Mouse (Mus musculus): Measurements from ENCODE around the gene Fam198b. TPM values are rescaled to one million over a fixed set of nuclear protein-coding genes. Genes with fewer than 3 reads are reported as not detected.

Fam198b gene
- 9.0 and 10.3 TPM in 2 replicates for polyA plus RNA-seq (2015; fragmentation: Nextera tagmentation; extraction: Ambion mirVana)

DNA sequence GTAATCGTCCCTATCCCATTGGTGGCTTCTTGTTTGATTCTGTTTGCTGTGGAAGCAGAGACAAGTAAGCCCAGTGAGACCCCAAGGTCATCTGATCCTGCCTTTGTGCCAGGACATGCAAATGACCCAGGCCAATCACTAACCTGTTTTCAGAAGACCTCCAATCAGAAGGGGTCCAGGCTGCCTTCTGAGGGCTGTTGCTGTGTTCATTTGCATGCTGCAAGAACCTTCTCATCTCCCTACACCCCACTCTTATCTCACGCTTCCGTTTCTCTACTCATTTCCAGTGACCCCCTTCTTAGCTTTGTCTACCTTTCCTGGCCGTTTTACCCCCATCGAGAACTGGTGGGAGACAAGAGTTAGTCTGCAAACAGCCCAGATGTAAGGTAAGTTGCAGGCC, at the start of gene Fam198b:
Gene Fam198b (plus strand): TSS at position 229 of the 400 bp plus-strand sequence.
- H3K4me2 ChIP-seq, result peak within 1 kb of the TSS; percentile 43
- peaks cover 18% of the 10 kb centered on the region for H3K4me1 ChIP-seq
- no peaks in the 10 kb centered on the region for H3K9me3 ChIP-seq
- no peak within 1 kb of the TSS for H3K27ac ChIP-seq
- no peak for ATAC-seq (ENCODE audit: insufficient number of reproducible peaks, insufficient read depth, low FRiP score, low TSS enrichment, low read depth)
- H3K9ac ChIP-seq, result no peak within 1 kb of the TSS
- no peaks in the 10 kb centered on the region for H3K36me3 ChIP-seq
- 61% methylated on average over 5 of the region's 5 CpGs for WGBS
- peak within 1 kb of the TSS; percentile 14; the same call in 1 of the 2 replicates for H3K4me3 ChIP-seq
- H3K27me3 ChIP-seq, result no peaks in the 10 kb centered on the region

DNA sequence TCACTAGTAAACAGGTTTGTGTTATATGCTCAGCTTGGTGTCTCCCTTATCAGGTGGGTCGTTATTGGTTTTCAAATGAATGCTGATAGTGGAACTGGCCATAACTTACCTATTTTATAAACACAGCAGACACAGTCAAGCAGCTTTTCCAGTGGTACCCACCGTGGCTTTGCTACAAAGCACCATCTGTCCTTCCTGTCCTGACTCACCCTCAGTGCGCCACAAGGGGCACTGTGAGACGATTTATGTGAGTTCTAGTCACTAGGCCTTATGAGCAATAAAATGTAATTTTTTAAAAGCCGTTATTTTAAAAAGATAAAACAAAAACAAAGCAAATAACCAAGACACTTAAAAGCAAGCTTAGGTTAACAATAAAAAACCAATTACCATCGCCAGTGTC, 45.6 kb upstream of the Fam198b start:
- WGBS, result 59% methylated on average over 6 of the region's 6 CpGs
- Histone ChIP-seq H3K4me1 (peaks cover 2% of the 10 kb centered on the region; the same call in 1 of the 2 replicates), H3K9ac (no peak overlapping the region), H3K4me3 (no peak overlapping the region), H3K4me2 (no peak overlapping the region), H3K27ac (no peak overlapping the region), H3K36me3 (no peaks in the 10 kb centered on the region), H3K27me3 (no peaks in the 10 kb centered on the region), H3K9me3 (no peaks in the 10 kb centered on the region)
- ATAC-seq (ENCODE audit: insufficient number of reproducible peaks, insufficient read depth, low FRiP score, low TSS enrichment, low read depth), result no peak

DNA sequence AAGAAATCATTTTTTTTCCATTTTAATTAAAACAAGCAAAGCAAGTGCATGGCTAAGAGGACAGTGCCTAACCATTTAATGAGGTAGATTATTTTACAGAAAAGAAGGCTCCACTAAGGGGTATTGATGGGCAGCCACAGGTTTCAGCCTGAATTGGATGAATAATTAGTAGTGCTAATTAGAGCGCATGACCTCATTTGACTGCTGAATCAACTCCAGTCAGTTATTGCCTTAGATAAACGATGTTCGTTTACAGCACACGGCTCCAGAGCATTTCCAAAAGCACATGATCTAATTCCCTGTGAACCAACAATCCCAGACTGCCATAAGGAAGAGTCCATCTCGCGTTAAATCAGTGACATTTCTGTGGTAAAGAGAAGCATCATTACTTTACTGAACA, 42.9 kb upstream of the Fam198b start:
- H3K4me1 ChIP-seq, result peaks cover 2% of the 10 kb centered on the region; the same call in 1 of the 2 replicates
- H3K36me3 ChIP-seq, result no peaks in the 10 kb centered on the region
- WGBS, result 82% methylated on average over 6 of the region's 6 CpGs
- H3K9ac ChIP-seq, result no peak overlapping the region
- no peak for ATAC-seq (ENCODE audit: insufficient number of reproducible peaks, insufficient read depth, low FRiP score, low TSS enrichment, low read depth)
- peak overlapping the region; percentile 71 for H3K4me2 ChIP-seq
- H3K4me3 ChIP-seq, result peak overlapping the region; percentile 59
- no peak overlapping the region for H3K27ac ChIP-seq
- H3K27me3 ChIP-seq, result no peaks in the 10 kb centered on the region
- no peaks in the 10 kb centered on the region for H3K9me3 ChIP-seq

DNA sequence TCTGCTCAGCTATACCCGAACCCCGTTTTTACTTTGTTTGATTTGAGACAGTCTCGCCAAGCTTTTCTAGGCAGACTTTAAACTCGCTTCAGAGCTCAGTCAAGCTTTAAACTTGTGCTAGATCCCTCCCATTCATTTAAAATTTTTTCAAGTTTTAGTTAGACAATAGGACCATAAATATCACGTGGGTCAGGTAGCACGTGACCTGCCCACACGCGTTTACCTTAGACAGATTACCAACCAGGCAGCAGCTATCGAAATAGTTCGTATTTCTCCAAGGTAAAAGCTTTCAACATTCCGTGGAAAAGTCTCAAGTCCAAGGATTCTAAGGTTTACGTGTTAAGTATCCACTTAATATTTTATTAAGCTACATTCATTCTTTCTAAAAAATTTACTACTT, 42.2 kb upstream of the Fam198b start:
- peak overlapping the region; percentile 77; the same call in 1 of the 2 replicates for H3K27ac ChIP-seq
- H3K4me1 ChIP-seq, result peaks cover 2% of the 10 kb centered on the region; the same call in 1 of the 2 replicates
- H3K4me3 ChIP-seq, result peak overlapping the region; percentile 59
- H3K36me3 ChIP-seq, result no peaks in the 10 kb centered on the region
- no peaks in the 10 kb centered on the region for H3K27me3 ChIP-seq
- H3K9me3 ChIP-seq, result no peaks in the 10 kb centered on the region
- peak; percentile 69; the same call in 1 of the 2 replicates for ATAC-seq (ENCODE audit: insufficient number of reproducible peaks, insufficient read depth, low FRiP score, low TSS enrichment, low read depth)
- peak overlapping the region; percentile 76 for H3K9ac ChIP-seq
- peak overlapping the region; percentile 71 for H3K4me2 ChIP-seq
- WGBS, result 8% methylated on average over 12 of the region's 12 CpGs

DNA sequence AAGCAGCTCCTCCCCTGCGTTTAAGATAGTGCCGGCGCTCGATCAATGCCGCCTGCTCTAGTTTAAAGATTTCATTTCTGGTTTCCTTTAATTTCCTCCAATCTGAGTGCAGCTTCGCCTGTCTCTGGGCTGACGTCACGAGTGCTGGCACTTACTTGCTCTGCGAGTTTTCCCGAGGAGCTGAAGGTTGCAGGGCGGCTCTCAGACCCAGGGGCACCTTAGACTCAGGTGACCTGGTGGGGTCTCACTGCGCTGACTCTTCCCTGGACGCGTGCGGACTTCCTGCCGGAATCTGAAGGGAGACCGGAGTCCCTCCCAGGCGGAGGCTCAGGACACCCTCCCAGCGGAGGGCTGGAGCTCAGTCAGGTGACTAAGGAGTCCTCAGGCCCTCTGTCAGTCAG, 41.7 kb upstream of the Fam198b start:
- Histone ChIP-seq H3K9ac (peak overlapping the region; percentile 76), H3K9me3 (no peaks in the 10 kb centered on the region), H3K4me3 (peak overlapping the region; percentile 59), H3K4me1 (peaks cover 2% of the 10 kb centered on the region; the same call in 1 of the 2 replicates), H3K36me3 (no peaks in the 10 kb centered on the region), H3K27me3 (no peaks in the 10 kb centered on the region), H3K4me2 (peak overlapping the region; percentile 71), H3K27ac (peak overlapping the region; percentile 77)
- under 1% methylated on average over 19 of the region's 19 CpGs for WGBS
- peak; percentile 86 for ATAC-seq (ENCODE audit: insufficient number of reproducible peaks, insufficient read depth, low FRiP score, low TSS enrichment, low read depth)

DNA sequence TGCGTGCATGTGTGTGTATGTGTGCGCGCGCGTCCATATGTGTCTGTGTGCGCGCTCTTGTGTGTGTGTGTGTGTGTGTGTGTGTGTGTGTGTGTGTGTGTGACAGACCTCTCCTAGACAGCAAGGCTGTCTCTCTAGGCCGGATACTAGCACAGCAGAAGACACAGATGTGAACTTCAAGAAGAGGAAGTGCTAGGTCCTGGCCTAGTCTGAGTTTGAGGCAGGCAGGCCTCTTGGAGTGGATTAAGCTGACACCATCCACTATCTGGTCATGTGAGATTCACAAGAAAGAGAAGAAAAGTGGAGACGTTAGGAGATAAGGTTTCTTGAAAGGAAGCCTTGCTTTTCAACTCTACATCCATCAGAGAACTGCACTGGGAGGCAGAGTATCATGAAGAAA, 40.3 kb upstream of the Fam198b start:
- no peak for ATAC-seq (ENCODE audit: insufficient number of reproducible peaks, insufficient read depth, low FRiP score, low TSS enrichment, low read depth)
- no peaks in the 10 kb centered on the region for H3K4me1 ChIP-seq
- H3K9ac ChIP-seq, result no peak overlapping the region
- no peaks in the 10 kb centered on the region for H3K27me3 ChIP-seq
- no peak overlapping the region for H3K4me3 ChIP-seq
- no peak overlapping the region for H3K4me2 ChIP-seq
- WGBS, result 88% methylated on average over 9 of the region's 9 CpGs
- no peaks in the 10 kb centered on the region for H3K9me3 ChIP-seq
- H3K27ac ChIP-seq, result no peak overlapping the region
- H3K36me3 ChIP-seq, result no peaks in the 10 kb centered on the region

DNA sequence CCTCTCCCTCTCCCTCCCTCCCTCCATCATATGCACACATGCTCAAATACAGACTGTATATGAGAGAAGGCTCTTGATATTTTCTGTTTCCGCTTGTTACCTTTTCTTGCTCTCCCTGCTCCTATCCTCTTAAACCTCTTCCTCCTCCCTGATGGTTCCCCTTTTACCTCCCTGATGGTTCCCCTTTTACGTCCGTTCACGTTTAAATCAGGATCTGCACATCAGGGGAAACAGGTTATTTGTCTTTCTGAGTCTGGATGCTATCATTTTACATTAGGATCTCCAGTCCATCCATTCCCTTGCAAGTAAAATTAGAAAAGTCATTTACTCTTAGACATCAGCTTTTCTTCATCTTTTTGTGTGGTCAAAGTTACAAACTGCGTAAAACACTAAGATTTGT, 37.7 kb upstream of the Fam198b start:
- H3K27ac ChIP-seq, result no peak overlapping the region
- 72% methylated on average over 5 of the region's 5 CpGs for WGBS

DNA sequence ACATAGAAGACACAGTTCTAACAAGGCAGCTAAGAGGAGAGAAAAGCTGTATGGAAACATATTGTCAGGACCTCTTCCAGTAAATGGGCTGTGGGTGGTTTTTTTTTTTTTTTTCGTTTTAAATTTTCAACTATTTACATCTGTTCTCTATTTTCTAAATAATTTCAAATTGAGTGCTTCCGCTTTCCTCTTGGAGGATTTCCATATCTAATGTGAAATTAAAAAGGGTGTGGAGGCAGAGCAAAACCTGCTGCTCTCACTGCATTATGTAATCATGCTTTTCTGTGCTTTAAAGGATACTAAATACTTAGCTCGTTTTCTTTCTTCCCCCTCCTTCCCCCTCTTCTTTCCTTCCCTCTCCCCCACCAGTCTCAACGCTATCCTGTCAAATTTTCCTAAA, 35.5 kb upstream of the Fam198b start:
- no peak overlapping the region for H3K4me2 ChIP-seq
- no peak overlapping the region for H3K27ac ChIP-seq
- WGBS, result 19% methylated on average over 4 of the region's 4 CpGs
- H3K4me1 ChIP-seq, result no peaks in the 10 kb centered on the region
- no peak for ATAC-seq (ENCODE audit: insufficient number of reproducible peaks, insufficient read depth, low FRiP score, low TSS enrichment, low read depth)
- no peaks in the 10 kb centered on the region for H3K9me3 ChIP-seq
- no peaks in the 10 kb centered on the region for H3K36me3 ChIP-seq
- H3K27me3 ChIP-seq, result no peaks in the 10 kb centered on the region
- no peak overlapping the region for H3K4me3 ChIP-seq
- H3K9ac ChIP-seq, result no peak overlapping the region

More for the DNA sequence above, 37.7 kb upstream of the Fam198b start:
- Histone ChIP-seq H3K4me3 (no peak overlapping the region), H3K4me2 (no peak overlapping the region), H3K4me1 (no peaks in the 10 kb centered on the region), H3K27me3 (no peaks in the 10 kb centered on the region), H3K9ac (no peak overlapping the region), H3K9me3 (no peaks in the 10 kb centered on the region), H3K36me3 (no peaks in the 10 kb centered on the region)
- ATAC-seq (ENCODE audit: insufficient number of reproducible peaks, insufficient read depth, low FRiP score, low TSS enrichment, low read depth), result no peak

DNA sequence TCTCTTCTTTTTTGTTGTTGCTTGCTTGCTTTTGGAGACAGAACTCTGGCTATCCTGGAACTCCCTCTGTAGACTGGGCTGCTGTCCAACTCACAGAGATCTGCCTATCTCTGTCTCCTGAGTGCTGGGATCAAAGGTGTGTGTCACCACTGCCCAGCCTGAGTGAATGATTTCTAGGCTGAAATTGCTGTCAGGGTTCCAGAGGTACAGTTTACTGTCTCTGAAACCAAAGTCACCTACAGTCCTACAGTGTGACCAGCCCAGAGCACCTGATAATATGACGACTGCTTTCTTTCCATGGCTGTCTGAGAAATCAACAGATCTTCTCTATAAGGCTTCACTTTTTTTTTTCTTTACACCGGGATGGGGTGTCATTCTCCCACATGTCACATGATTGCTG, 34.7 kb upstream of the Fam198b start:
- no peak for ATAC-seq (ENCODE audit: insufficient number of reproducible peaks, insufficient read depth, low FRiP score, low TSS enrichment, low read depth)
- H3K36me3 ChIP-seq, result no peaks in the 10 kb centered on the region
- no peak overlapping the region for H3K4me2 ChIP-seq
- no peak overlapping the region for H3K9ac ChIP-seq
- H3K27ac ChIP-seq, result no peak overlapping the region
- WGBS, result 86% methylated on average over 2 of the region's 2 CpGs
- no peaks in the 10 kb centered on the region for H3K9me3 ChIP-seq
- H3K27me3 ChIP-seq, result no peaks in the 10 kb centered on the region
- H3K4me1 ChIP-seq, result no peaks in the 10 kb centered on the region
- H3K4me3 ChIP-seq, result no peak overlapping the region

DNA sequence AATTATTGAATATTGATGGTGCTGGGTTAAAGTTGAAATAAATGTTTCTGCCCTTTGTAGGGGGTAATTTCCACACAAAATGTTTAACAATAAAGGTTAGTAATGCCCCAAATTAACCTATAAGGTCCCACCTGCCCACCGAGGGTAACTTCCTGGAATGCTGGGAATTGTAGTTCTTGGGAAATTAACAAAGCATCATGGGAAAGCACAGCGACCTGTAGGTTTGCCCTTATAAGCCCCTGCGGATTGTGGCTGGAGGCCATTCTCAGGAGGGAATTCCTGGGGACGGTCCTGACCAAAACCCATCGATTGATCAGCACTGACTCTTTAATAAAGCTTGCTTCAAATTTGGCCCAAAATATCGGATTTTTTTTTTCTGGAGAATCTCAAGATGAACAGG, 33.7 kb upstream of the Fam198b start:
- H3K4me1 ChIP-seq, result no peaks in the 10 kb centered on the region
- H3K4me2 ChIP-seq, result no peak overlapping the region
- WGBS, result 30% methylated on average over 6 of the region's 6 CpGs
- ATAC-seq (ENCODE audit: insufficient number of reproducible peaks, insufficient read depth, low FRiP score, low TSS enrichment, low read depth), result no peak
- H3K9me3 ChIP-seq, result no peaks in the 10 kb centered on the region
- no peaks in the 10 kb centered on the region for H3K36me3 ChIP-seq
- no peak overlapping the region for H3K9ac ChIP-seq
- H3K27ac ChIP-seq, result no peak overlapping the region
- no peaks in the 10 kb centered on the region for H3K27me3 ChIP-seq
- no peak overlapping the region for H3K4me3 ChIP-seq

DNA sequence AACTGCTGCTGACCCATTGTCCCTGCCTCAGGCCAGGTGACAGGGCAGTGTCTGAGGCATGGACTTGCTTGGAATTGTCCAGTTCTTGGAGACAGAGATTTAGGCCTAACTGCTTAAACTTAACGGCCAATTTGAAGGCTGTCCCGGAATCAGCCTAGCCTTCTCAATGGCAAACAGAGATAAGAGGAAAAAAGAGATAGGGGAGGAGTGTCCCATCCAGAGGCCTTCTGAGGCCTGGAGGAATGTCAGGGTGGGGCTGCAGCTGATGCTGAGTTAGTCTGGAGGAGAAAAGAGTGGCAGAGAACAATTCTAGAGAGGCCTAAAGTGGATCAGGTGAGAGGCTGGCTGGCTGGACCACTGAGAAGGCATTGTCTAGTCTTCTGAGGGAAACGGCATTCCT, 32.2 kb upstream of the Fam198b start:
- H3K27ac ChIP-seq, result no peak overlapping the region
- no peak overlapping the region for H3K4me3 ChIP-seq
- no peak overlapping the region for H3K4me2 ChIP-seq
- 76% methylated on average over 3 of the region's 3 CpGs for WGBS
- H3K9ac ChIP-seq, result no peak overlapping the region
- no peaks in the 10 kb centered on the region for H3K4me1 ChIP-seq
- H3K36me3 ChIP-seq, result no peaks in the 10 kb centered on the region
- H3K9me3 ChIP-seq, result no peaks in the 10 kb centered on the region
- H3K27me3 ChIP-seq, result no peaks in the 10 kb centered on the region
- ATAC-seq (ENCODE audit: insufficient number of reproducible peaks, insufficient read depth, low FRiP score, low TSS enrichment, low read depth), result no peak

DNA sequence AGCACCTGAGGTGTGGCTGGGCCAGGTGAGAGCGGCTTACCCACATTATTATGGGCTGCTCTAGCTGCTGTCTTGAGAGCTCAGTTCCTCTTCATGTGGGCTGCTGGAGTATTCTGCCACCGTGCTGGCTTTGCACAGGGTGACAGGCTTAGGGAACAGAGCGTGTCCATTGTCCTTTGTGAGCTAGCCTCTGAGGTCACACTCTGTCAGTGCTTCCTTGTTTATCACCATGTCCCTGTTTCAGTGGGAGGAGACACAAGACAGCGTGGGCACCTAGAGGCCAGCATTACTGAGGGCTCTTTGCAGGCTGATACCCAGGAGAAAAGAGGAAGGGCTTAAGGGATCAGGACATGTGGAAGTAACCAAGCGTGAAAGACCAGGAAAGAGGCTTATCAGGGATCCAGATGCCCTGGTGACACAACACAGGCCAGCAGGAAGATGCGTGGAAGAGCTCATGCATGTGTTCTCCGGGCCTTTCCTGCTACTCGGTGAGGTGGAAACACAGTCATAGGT, 31.6 kb upstream of the Fam198b start, which contains the start of gene Tmem144:
Gene Tmem144 (minus strand): TSS at position 120 of the 513 bp plus-strand sequence.
- WGBS, result 45% methylated on average over 8 of the region's 8 CpGs
- ATAC-seq (ENCODE audit: insufficient number of reproducible peaks, insufficient read depth, low FRiP score, low TSS enrichment, low read depth), result no peak

More for the DNA sequence above, 31.6 kb upstream of the Fam198b start, which contains the start of gene Tmem144:
- H3K4me1 ChIP-seq, result no peaks in the 10 kb centered on the region
- H3K9me3 ChIP-seq, result no peaks in the 10 kb centered on the region
- no peaks in the 10 kb centered on the region for H3K36me3 ChIP-seq
- no peak within 1 kb of the TSS for H3K9ac ChIP-seq
- H3K27ac ChIP-seq, result no peak within 1 kb of the TSS
- H3K4me3 ChIP-seq, result no peak within 1 kb of the TSS
- no peak within 1 kb of the TSS for H3K4me2 ChIP-seq
- no peaks in the 10 kb centered on the region for H3K27me3 ChIP-seq
